Comparison of ENCODE assay signal across 8 mouse cellular contexts in genomic region chr10:80208841-80209371, GRCm38 (mm10). TPM values are rescaled to one million over a fixed set of nuclear protein-coding genes. Genes with fewer than 3 reads are reported as not detected.
DNase-seq lines count a peak whose midpoint lies in the region; ATAC-seq lines count a peak whose summit lies in the region.

No protein-coding gene starts in this region.

- no peak overlapping the region; the same call in 1 of the 2 replicates for H3K4me3 ChIP-seq in kidney, embryonic 15.5 days (replicated peaks)
- peak overlapping the region; percentile 2; the same call in 1 of the 2 replicates for H3K4me3 ChIP-seq in hindbrain, embryonic 12.5 days
- no peak overlapping the region for H3K4me3 ChIP-seq in neural tube, embryonic 12.5 days

- H3K9me3 ChIP-seq in kidney, embryonic 15.5 days (replicated peaks): no peaks in the 10 kb centered on the region
- H3K9me3 ChIP-seq in hindbrain, embryonic 12.5 days (replicated peaks): no peaks in the 10 kb centered on the region
- no peaks in the 10 kb centered on the region for H3K9me3 ChIP-seq in neural tube, embryonic 12.5 days

- H3K36me3 ChIP-seq in kidney, embryonic 15.5 days: no peaks in the 10 kb centered on the region
- no peaks in the 10 kb centered on the region for H3K36me3 ChIP-seq in hindbrain, embryonic 12.5 days
- H3K36me3 ChIP-seq in neural tube, embryonic 12.5 days: no peaks in the 10 kb centered on the region

- peaks cover 22% of the 10 kb centered on the region for H3K27me3 ChIP-seq in kidney, embryonic 15.5 days
- H3K27me3 ChIP-seq in hindbrain, embryonic 12.5 days: peaks cover 3% of the 10 kb centered on the region; the same call in 1 of the 2 replicates
- no peaks in the 10 kb centered on the region for H3K27me3 ChIP-seq in neural tube, embryonic 12.5 days (replicated peaks)

- H3K9ac ChIP-seq in kidney, embryonic 15.5 days: peak overlapping the region; percentile 31; the same call in 1 of the 2 replicates
- no peak overlapping the region; the same call in 1 of the 2 replicates for H3K9ac ChIP-seq in hindbrain, embryonic 12.5 days
- 0 out of 2 replicates have a peak overlapping the region, but pooled peaks have one; percentile 29 for H3K9ac ChIP-seq in neural tube, embryonic 12.5 days

- peaks cover 11% of the 10 kb centered on the region for H3K4me1 ChIP-seq in kidney, embryonic 15.5 days
- peaks cover 30% of the 10 kb centered on the region for H3K4me1 ChIP-seq in hindbrain, embryonic 12.5 days
- H3K4me1 ChIP-seq in neural tube, embryonic 12.5 days: peaks cover 20% of the 10 kb centered on the region

- no peak for DNase-seq in kidney, postnatal 10 days
- DNase-seq in embryo, embryonic 11 days: peak; percentile 70
- no peak for DNase-seq in adrenal gland, postnatal 4 days (ENCODE audit: low spot score in 2 of 2)
- no peak for DNase-seq in adrenal gland, postnatal 25 days

- H3K27ac ChIP-seq in kidney, embryonic 15.5 days: no peak overlapping the region
- peak overlapping the region; percentile 74 for H3K27ac ChIP-seq in hindbrain, embryonic 12.5 days
- peak overlapping the region; percentile 47; the same call in 1 of the 2 replicates for H3K27ac ChIP-seq in neural tube, embryonic 12.5 days

- ATAC-seq in kidney, embryonic 15.5 days (replicated peaks; ENCODE audit: low FRiP score): peak; percentile 29; the same call in 1 of the 2 replicates
- ATAC-seq in hindbrain, embryonic 12.5 days (ENCODE audit: low FRiP score): peak; percentile 83
- ATAC-seq in neural tube, embryonic 12.5 days (ENCODE audit: low FRiP score, low read depth): peak; percentile 62
- no peak for ATAC-seq in erythroid progenitor cell, adult 5-6 weeks (replicated peaks; ENCODE audit: low FRiP score, poor library complexity, severe bottlenecking)

- 12% methylated on average over 24 of the region's 24 CpGs for WGBS in kidney, embryonic 15.5 days
- 3% methylated on average over 24 of the region's 24 CpGs for WGBS in hindbrain, embryonic 12.5 days
- 4% methylated on average over 24 of the region's 24 CpGs for WGBS in neural tube, embryonic 12.5 days

- peak overlapping the region; percentile 43 for H3K4me2 ChIP-seq in kidney, embryonic 15.5 days
- peak overlapping the region; percentile 39 for H3K4me2 ChIP-seq in hindbrain, embryonic 12.5 days (replicated peaks)
- peak overlapping the region; percentile 52 for H3K4me2 ChIP-seq in neural tube, embryonic 12.5 days (replicated peaks)

RNA-seq across cellular contexts. Expression of gene Mum1, which starts 17.3 kb away (rescaled TPM):
- 74.8 and 75.5 TPM in 2 replicates for polyA plus RNA-seq in kidney, embryonic 15.5 days (2015; fragmentation: Nextera tagmentation; extraction: Ambion mirVana)
- polyA plus RNA-seq in hindbrain, embryonic 12.5 days (2016; fragmentation: Nextera tagmentation; extraction: Ambion mirVana): 50.0 and 58.8 TPM in 2 replicates
- polyA plus RNA-seq in neural tube, embryonic 12.5 days (2016; fragmentation: Nextera tagmentation; extraction: Ambion mirVana): 52.1 and 54.6 TPM in 2 replicates
- 10 to 100 TPM; 48.9 to 50.4 TPM for total RNA-seq in adrenal gland, postnatal 4 days (2021)
- 26.3 and 59.5 TPM in 2 replicates for total RNA-seq in erythroid progenitor cell, adult 5-6 weeks (2015; ENCODE audit: low replicate concordance)
- total RNA-seq in erythroid progenitor cell, adult 5-6 weeks (2017; ENCODE audit: low replicate concordance): 65.3 and 74.2 TPM in 2 replicates
- total RNA-seq in adrenal gland, postnatal 25 days (2021): 23.4 and 37.9 TPM in 2 replicates

RNA-seq across cellular contexts. Expression of gene Efna2, which starts 29.6 kb away (rescaled TPM):
- polyA plus RNA-seq in kidney, embryonic 15.5 days (2015; fragmentation: Nextera tagmentation; extraction: Ambion mirVana): 15.4 and 17.0 TPM in 2 replicates
- polyA plus RNA-seq in hindbrain, embryonic 12.5 days (2016; fragmentation: Nextera tagmentation; extraction: Ambion mirVana): 49.3 and 50.5 TPM in 2 replicates
- polyA plus RNA-seq in neural tube, embryonic 12.5 days (2016; fragmentation: Nextera tagmentation; extraction: Ambion mirVana): 47.9 and 48.0 TPM in 2 replicates
- total RNA-seq in adrenal gland, postnatal 4 days (2021): 1 to 10 TPM; 6.5 to 7.5 TPM
- not detected in 2 replicates for total RNA-seq in erythroid progenitor cell, adult 5-6 weeks (2015; ENCODE audit: low replicate concordance)
- not detected in 2 replicates for total RNA-seq in erythroid progenitor cell, adult 5-6 weeks (2017; ENCODE audit: low replicate concordance)
- total RNA-seq in adrenal gland, postnatal 25 days (2021): 2.7 and 5.2 TPM in 2 replicates

RNA-seq across cellular contexts. Expression of gene 1600002K03Rik, which starts 36.2 kb away (rescaled TPM):
- polyA plus RNA-seq in kidney, embryonic 15.5 days (2015; fragmentation: Nextera tagmentation; extraction: Ambion mirVana): 11.2 and 13.2 TPM in 2 replicates
- 12.0 and 13.3 TPM in 2 replicates for polyA plus RNA-seq in hindbrain, embryonic 12.5 days (2016; fragmentation: Nextera tagmentation; extraction: Ambion mirVana)
- 14.9 and 15.7 TPM in 2 replicates for polyA plus RNA-seq in neural tube, embryonic 12.5 days (2016; fragmentation: Nextera tagmentation; extraction: Ambion mirVana)
- total RNA-seq in adrenal gland, postnatal 4 days (2021): 1 to 10 TPM; 7.5 to 8.8 TPM
- not detected in 2 replicates for total RNA-seq in erythroid progenitor cell, adult 5-6 weeks (2015; ENCODE audit: low replicate concordance)
- total RNA-seq in erythroid progenitor cell, adult 5-6 weeks (2017; ENCODE audit: low replicate concordance): not detected in 2 replicates
- total RNA-seq in adrenal gland, postnatal 25 days (2021): 15.6 and 16.7 TPM in 2 replicates

RNA-seq across cellular contexts. Expression of gene Ndufs7, which starts 40.0 kb away (rescaled TPM):
- 376 and 387 TPM in 2 replicates for polyA plus RNA-seq in kidney, embryonic 15.5 days (2015; fragmentation: Nextera tagmentation; extraction: Ambion mirVana)
- polyA plus RNA-seq in hindbrain, embryonic 12.5 days (2016; fragmentation: Nextera tagmentation; extraction: Ambion mirVana): 177 and 220 TPM in 2 replicates
- polyA plus RNA-seq in neural tube, embryonic 12.5 days (2016; fragmentation: Nextera tagmentation; extraction: Ambion mirVana): 214 and 227 TPM in 2 replicates
- 100 to 1,000 TPM; 208 to 225 TPM for total RNA-seq in adrenal gland, postnatal 4 days (2021)
- 87.6 and 109 TPM in 2 replicates for total RNA-seq in erythroid progenitor cell, adult 5-6 weeks (2015; ENCODE audit: low replicate concordance)
- total RNA-seq in erythroid progenitor cell, adult 5-6 weeks (2017; ENCODE audit: low replicate concordance): 43.9 and 66.0 TPM in 2 replicates
- total RNA-seq in adrenal gland, postnatal 25 days (2021): 238 and 243 TPM in 2 replicates

RNA-seq across cellular contexts. Expression of gene Cirbp, which starts 43.1 kb away (rescaled TPM):
- 95.1 and 111 TPM in 2 replicates for polyA plus RNA-seq in kidney, embryonic 15.5 days (2015; fragmentation: Nextera tagmentation; extraction: Ambion mirVana)
- polyA plus RNA-seq in hindbrain, embryonic 12.5 days (2016; fragmentation: Nextera tagmentation; extraction: Ambion mirVana): 235 and 271 TPM in 2 replicates
- polyA plus RNA-seq in neural tube, embryonic 12.5 days (2016; fragmentation: Nextera tagmentation; extraction: Ambion mirVana): 262 and 273 TPM in 2 replicates
- total RNA-seq in adrenal gland, postnatal 4 days (2021): 100 to 1,000 TPM; 296 to 322 TPM
- 10.1 and 19.7 TPM in 2 replicates for total RNA-seq in erythroid progenitor cell, adult 5-6 weeks (2015; ENCODE audit: low replicate concordance)
- 33.5 and 39.6 TPM in 2 replicates for total RNA-seq in erythroid progenitor cell, adult 5-6 weeks (2017; ENCODE audit: low replicate concordance)
- 49.9 and 142 TPM in 2 replicates for total RNA-seq in adrenal gland, postnatal 25 days (2021)

Comparison
In these comparisons a context has a peak if more than half of its experiments do, and no peak if none do; other contexts are left out.
1. RNA of gene 1600002K03Rik, which starts 36.2 kb away (total RNA-seq): 15.6 to 16.7 TPM in adrenal gland, postnatal 25 days and 7.5 to 8.8 TPM in adrenal gland, postnatal 4 days; not detected in erythroid progenitor cell, adult 5-6 weeks; every median in the first group is over 4 times any median in the second.
2. Peak in every context shown above with its lines, with median percentiles within 50 percentile points of each other: H3K4me2 ChIP-seq.